Mouse (Mus musculus): ENCODE data around the gene Gen1.

Gene Gen1

GRCm38 (mm10) chr12:11226123-11226522 lies 39.5 kb downstream of the Gen1 start:
- in situ Hi-C loops (cut with MboI; ENCODE audit: low sequenced_read_pairs): no loop called here

- in situ Hi-C loops (cut with MboI; ENCODE audit: low sequenced_read_pairs): no loop called here
Measured at GRCm38 (mm10) chr12:11224722-11225121, 40.9 kb downstream of the Gen1 start.

DNA sequence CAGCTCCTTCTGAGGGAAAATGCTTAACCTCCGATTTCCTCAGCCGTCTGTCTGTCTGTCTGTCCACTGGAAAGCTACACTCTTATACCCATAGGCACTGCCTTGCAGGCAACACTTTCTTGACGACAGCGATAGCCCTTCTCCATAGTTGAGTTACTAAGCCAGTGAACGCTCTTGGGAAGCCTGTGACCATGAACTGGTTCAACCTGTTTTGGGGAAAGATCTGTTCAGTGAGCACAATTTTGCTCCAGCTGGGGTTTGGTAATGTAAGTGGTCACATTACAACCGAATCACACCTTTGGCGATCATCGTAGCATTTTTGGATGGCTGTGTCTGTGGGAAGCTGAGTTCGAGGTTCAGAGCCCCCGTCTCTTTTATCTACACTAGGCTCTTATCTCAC lies 42.5 kb downstream of the Gen1 start:
- in situ Hi-C loops (cut with MboI; ENCODE audit: low sequenced_read_pairs): no loop called here

DNA sequence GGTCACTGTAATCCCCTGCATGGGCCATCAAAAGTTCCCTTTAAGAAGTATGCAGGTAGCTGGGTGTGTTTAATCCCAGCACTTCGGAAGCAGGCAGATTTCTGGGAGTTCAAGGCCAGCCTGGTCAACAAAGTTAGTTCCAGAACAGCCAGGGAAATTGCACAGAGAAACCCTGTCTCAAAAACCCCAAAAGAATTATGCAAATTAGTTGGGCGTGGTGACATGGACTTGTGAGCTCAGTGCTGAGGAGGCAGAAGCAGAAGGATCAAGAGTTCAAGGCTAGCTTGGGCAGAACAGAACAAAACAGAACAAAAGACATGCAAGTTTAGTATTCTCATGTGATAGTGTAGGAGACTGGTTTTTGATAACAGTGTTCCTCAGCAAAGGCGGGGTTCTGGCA lies 43.0 kb downstream of the Gen1 start:
- in situ Hi-C loops (cut with MboI; ENCODE audit: low sequenced_read_pairs): no loop called here

GRCm38 (mm10) chr12:11221524-11222330 lies 43.9 kb downstream of the Gen1 start:
- in situ Hi-C loops (cut with MboI; ENCODE audit: low sequenced_read_pairs): no loop called here

DNA sequence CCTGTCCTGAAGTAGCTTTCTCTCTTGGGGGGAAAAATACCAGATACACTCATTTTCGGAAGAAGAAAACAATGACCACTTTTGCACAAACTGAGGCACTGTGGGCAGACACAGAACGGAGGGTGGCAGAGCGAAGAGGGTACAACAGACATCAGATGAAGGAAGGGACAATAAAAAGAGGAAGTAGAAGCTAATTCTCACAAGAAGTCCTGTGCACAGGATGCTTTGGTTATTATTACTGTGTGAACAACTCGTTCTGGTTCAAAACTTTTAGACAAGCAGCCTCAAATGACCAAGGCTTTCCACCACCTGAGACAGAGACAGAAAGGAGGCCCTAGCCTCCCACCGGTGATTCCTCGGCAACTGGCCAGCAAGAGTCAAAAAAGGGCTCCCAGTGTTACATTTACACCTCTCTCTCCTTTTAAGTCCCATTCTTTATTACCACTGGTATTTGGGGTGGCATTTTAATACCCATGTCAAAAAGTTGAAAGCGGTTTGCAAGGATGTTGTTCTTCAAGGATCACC lies 47.8 kb downstream of the Gen1 start:
- in situ Hi-C loops (cut with MboI; ENCODE audit: low sequenced_read_pairs): no loop called here

DNA sequence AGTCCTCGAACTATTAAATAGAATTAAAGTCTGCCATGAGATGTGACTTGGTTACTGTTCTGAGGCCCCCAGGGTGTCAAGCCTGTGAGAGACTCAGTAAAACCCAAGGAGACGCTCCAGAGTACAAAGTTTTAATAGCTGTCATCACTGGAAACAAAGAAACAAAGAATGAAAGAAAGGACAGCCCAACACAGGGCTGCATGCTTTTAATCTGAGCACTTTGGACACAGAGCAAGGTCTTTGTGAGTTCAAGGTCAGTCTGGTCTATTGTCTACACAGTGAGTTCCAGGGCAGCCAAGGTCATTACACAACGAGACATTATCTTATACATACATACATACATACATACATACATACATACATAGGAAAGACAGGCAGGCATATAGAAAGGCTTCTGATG lies 49.1 kb downstream of the Gen1 start:
- in situ Hi-C loops (cut with MboI; ENCODE audit: low sequenced_read_pairs): no loop called here

- in situ Hi-C loops (cut with MboI; ENCODE audit: low sequenced_read_pairs): no loop called here
Measured at GRCm38 (mm10) chr12:11215555-11215954, 50.0 kb downstream of the Gen1 start.

DNA sequence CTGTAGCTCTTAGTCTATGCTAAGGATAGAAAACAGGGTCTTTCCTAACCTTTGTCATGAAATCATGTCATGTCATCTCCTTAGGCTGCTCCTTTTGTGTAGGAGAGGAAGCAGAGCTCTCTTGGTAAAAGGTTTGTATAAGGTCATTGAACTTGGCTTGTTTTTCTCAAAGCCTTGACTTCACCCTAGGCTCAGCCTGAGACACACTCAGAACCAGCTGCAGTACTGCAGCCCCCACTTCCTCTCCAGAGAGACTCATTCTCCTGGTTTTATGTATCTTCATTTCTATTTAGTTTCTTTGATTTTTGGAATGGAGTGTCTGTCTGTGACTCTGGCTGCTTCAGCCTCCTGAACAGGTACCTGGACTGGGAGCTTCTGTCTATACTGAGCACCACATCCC lies 50.8 kb downstream of the Gen1 start:
- in situ Hi-C loops (cut with MboI; ENCODE audit: low sequenced_read_pairs): no loop called here

GRCm38 (mm10) chr12:11212881-11213280 lies 52.7 kb downstream of the Gen1 start:
- in situ Hi-C loops (cut with MboI; ENCODE audit: low sequenced_read_pairs): no loop called here

- in situ Hi-C loops (cut with MboI; ENCODE audit: low sequenced_read_pairs): no loop called here
Measured at GRCm38 (mm10) chr12:11210361-11210760, 55.2 kb downstream of the Gen1 start.

- in situ Hi-C loops (cut with MboI; ENCODE audit: low sequenced_read_pairs): no loop called here
Measured at GRCm38 (mm10) chr12:11209636-11210035, 56.0 kb downstream of the Gen1 start.

- in situ Hi-C loops (cut with MboI; ENCODE audit: low sequenced_read_pairs): no loop called here
Measured at GRCm38 (mm10) chr12:11208872-11209271, 56.7 kb downstream of the Gen1 start, which contains the start of gene Msgn1. Gene Msgn1, minus strand, starts transcription at chr12:11208972.

- in situ Hi-C loops (cut with MboI; ENCODE audit: low sequenced_read_pairs): no loop called here
Measured at GRCm38 (mm10) chr12:11206321-11206720, 59.3 kb downstream of the Gen1 start.

DNA sequence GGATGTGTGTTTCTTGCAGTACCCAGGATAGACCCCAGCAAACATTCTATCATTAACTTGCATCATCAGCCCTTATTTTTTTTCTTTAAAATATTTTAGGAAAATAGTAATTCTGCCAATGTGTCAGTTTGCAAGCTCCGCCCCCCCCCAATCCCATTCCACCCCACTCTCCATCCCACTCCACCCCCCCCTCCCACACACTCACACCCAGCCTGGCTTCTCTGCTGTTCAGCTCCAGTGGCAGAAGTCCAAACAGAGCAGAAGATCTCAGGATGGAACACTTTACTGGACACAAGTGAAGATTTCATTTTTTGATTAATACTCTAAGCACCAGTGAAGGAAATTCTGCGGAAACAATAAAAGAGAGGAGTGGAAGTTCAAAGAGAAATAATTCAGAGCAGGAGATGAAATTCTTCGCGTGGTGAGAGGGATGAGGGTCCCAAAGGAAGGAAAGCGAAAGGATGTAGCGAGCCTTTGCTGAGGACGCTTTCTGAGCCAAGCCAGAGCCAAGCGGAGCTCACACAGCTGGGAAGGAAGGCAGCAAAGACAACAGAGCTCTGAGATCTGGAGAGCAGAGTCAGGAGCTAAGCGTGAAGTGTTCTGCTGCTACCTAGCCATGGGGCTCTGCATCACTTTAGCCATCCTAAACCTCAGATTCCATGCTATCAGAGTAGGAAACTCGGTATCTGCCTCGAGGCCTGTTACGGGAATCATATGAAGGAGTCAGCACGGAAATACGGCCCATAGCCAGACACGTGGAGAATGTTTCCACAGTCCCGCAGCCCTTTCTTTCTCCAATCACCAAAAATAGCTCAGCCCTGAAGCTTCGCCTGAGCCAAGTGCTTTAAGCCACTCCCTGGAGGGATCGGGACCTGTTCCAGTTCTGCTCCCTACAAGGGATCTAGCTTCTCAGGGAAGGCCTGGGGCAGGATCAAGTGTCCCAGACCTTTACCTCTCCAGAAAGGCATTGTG lies 61.6 kb downstream of the Gen1 start:
- in situ Hi-C loops (cut with MboI; ENCODE audit: low sequenced_read_pairs): no loop called here

GRCm38 (mm10) chr12:11202476-11202875 lies 63.1 kb downstream of the Gen1 start:
- in situ Hi-C loops (cut with MboI; ENCODE audit: low sequenced_read_pairs): no loop called here

DNA sequence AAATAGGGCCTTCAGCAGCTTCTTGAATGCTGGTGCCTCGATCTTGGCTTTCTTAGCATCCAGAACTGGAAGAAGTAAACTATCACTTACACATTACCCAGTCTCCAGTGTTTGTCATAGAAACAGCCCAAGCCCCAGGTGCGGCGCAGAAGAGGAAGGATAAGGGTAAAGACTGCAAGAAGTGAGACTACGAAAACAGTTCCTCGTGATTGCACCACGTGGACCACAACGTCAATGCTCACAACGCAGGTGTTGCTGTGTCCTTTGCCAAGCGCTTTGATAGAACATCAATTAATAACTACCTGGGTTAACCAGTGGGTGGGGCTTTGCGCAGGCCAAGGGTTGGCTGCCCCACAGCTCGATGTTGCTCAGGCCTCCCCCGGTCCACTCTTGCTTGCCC lies 64.9 kb downstream of the Gen1 start:
- in situ Hi-C loops (cut with MboI; ENCODE audit: low sequenced_read_pairs): no loop called here

DNA sequence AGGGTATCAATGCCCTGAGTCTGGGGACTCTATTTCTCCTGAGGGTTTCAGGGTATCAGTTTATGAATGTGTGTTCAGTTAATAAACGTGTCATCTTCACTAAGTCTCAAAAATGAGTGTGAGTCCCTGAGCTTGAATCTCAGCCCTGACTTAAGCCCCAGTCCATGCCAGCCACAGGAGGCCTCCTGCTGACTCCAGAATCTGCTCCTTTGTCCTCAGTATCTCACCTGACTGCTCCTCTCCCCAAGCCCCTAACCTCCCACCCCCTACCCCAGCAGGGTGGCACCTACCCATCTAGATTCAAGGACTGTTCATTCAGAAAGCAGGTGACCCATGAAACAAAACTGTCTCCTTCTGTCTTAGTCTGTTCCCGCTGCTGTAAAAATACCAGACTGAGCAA lies 67.0 kb downstream of the Gen1 start:
- in situ Hi-C loops (cut with MboI; ENCODE audit: low sequenced_read_pairs): loop anchor here (10.0 kb wide), 1 partner anchor 136 kb away; no protein-coding TSS in a partner anchor

DNA sequence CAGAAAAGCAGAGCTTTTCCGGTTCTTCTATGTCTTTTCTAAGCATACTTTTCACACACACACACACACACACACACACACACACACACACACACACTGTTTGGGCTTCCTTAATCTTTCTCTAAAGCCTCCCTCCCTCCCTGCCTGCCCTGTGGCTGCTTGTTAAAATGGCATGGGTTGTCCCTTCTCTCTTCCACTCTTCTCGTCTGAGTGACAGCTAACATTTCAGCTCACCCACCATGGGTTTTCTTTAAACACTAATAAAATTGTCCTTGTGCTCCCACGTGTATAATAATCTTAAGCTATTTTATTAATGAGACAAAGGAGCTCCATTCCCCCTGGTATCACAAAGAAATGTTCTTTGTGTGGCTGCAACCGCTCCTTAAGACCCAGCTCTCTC lies 67.6 kb downstream of the Gen1 start:
- in situ Hi-C loops (cut with MboI; ENCODE audit: low sequenced_read_pairs): loop anchor here (10.0 kb wide), 1 partner anchor 137 kb away; no protein-coding TSS in a partner anchor

GRCm38 (mm10) chr12:11196830-11197229 lies 68.8 kb downstream of the Gen1 start:
- in situ Hi-C loops (cut with MboI; ENCODE audit: low sequenced_read_pairs): loop anchor here (10.0 kb wide), 1 partner anchor 138 kb away; no protein-coding TSS in a partner anchor

DNA sequence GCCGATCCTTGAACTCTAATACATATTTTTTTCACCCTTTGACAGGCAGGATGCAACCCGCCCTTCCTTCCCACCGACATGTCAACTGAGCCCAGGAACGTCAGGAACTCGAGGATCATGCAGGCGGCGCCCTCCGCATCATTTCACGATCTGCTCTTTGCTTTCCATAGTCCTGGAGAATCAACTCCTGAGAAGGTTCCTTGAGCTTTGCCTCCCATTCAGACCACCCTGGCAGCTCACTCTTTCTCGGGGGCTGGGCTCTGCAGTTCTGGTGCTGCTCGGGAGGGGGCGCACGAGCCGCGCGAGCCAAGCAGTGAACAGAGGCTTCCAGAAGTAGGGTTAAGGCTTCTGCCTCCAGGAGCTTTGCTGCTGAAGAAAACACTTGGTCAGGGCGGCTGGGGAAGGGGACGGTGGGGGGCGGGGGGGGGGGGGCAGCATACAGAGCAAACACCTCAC lies 69.4 kb downstream of the Gen1 start:
- in situ Hi-C loops (cut with MboI; ENCODE audit: low sequenced_read_pairs): loop anchor here (10.0 kb wide), 1 partner anchor 139 kb away; no protein-coding TSS in a partner anchor

Measured in CH12F3 (cell line).